Mouse (Mus musculus) brain, embryonic 14.5 days (tissue): ENCODE results near the gene Ap5s1.

ENCODE experiments used
- CTCF ChIP-seq: fragments of 200-500 bp; IDR thresholded peaks from 2 replicates; pipeline ENCODE4 v1.5.1; 2012; ENCODE audit warnings: inconsistent platforms, mild to moderate bottlenecking, moderate library complexity, borderline replicate concordance; ENCODE audit not compliant: insufficient read depth, insufficient read length; ENCODE audit errors: extremely low read depth
- POLR2A ChIP-seq: fragments of 200-500 bp; IDR thresholded peaks from 2 replicates; pipeline ENCODE4 v1.6.1; 2012; ENCODE audit warnings: mild to moderate bottlenecking, inconsistent platforms, borderline replicate concordance; ENCODE audit not compliant: poor library complexity, insufficient read depth, insufficient read length, severe bottlenecking; ENCODE audit errors: extremely low read depth

- no peak for TF ChIP-seq CTCF
- no peak for TF ChIP-seq POLR2A
These were observed 15.1 kb downstream of the Ap5s1 start for GRCm38 (mm10) chr2:131221853-131222515.
